Mouse (Mus musculus) lung, postnatal 0 days (tissue): Measurements from ENCODE around the gene Eea1. TPM values are rescaled to one million over a fixed set of nuclear protein-coding genes. Genes with fewer than 3 reads are reported as not detected.

Experiments
- ATAC-seq: fragments of 200-750 bp; cut with Nextera tagmentation; 2 replicates; pipeline ENCODE4 v1.8.0; 2017; ENCODE audit warnings: moderate library complexity
- DNase-seq: peaks from one replicate; pipeline ENCODE4 v3.0.0-alpha.2; 2016; ENCODE audit warnings: low spot score
- H3K27ac ChIP-seq: fragments of 300-500 bp; sonication (generic); 2 replicates; pipeline ENCODE4 v1.5.1; 2014; ENCODE audit warnings: antibody characterized with exemption, mild to moderate bottlenecking, low read length, mixed read lengths
- H3K27me3 ChIP-seq: fragments of 300-500 bp; sonication (generic); replicated peaks from 2 replicates; pipeline ENCODE4 v1.6.1; 2014; ENCODE audit warnings: low read length, mixed read lengths; ENCODE audit not compliant: insufficient read depth
- H3K36me3 ChIP-seq: fragments of 300-500 bp; sonication (generic); 2 replicates; pipeline ENCODE4 v1.6.1; 2014; ENCODE audit warnings: low read length, mixed read lengths; ENCODE audit not compliant: insufficient read depth
- H3K4me1 ChIP-seq: fragments of 300-500 bp; sonication (generic); 2 replicates; pipeline ENCODE4 v1.6.1; 2014; ENCODE audit warnings: antibody characterized with exemption, low read depth, low read length, mixed read lengths; ENCODE audit not compliant: insufficient read depth
- H3K4me2 ChIP-seq: fragments of 300-500 bp; sonication (generic); replicated peaks from 2 replicates; pipeline ENCODE4 v1.6.1; 2014; ENCODE audit warnings: low read depth, mild to moderate bottlenecking, low read length, moderate library complexity, mixed read lengths
- H3K4me3 ChIP-seq: fragments of 300-500 bp; sonication (generic); 2 replicates; pipeline ENCODE4 v1.5.1; 2014; ENCODE audit warnings: low read depth, low read length
- H3K9ac ChIP-seq: fragments of 300-500 bp; sonication (generic); replicated peaks from 2 replicates; pipeline ENCODE4 v1.6.1; 2014; ENCODE audit warnings: low read depth, mild to moderate bottlenecking
- H3K9me3 ChIP-seq: fragments of 300-500 bp; sonication (generic); 2 replicates; pipeline ENCODE4 v1.6.1; 2016; ENCODE audit warnings: low read length, mixed read lengths
- CTCF ChIP-seq: IDR thresholded peaks from 2 replicates; pipeline ENCODE4 v1.5.1; 2016; ENCODE audit warnings: antibody characterized with exemption, mild to moderate bottlenecking
- EP300 ChIP-seq: IDR thresholded peaks from 2 replicates; pipeline ENCODE4 v1.6.1; 2016; ENCODE audit warnings: antibody characterized with exemption, mild to moderate bottlenecking, control low read depth
- WGBS: fragments of 180-500 bp; shearing (Covaris S2); extraction: QIAGEN DNeasy Blood & Tissue Kit; methylation state at CpG from one replicate; pipeline ENCODE4 v1.1.7; 2014; 5-methylcytosine and 5-hydroxymethylcytosine counted together
- polyA plus RNA-seq: library from polyadenylated mRNA; unstranded; fragments of >200 nt; fragmentation: Nextera tagmentation; extraction: Ambion mirVana; gene quantifications from 2 replicates; pipeline ENCODE4 v1.2.1, GENCODE M21; 2015

The Eea1 gene
- polyA plus RNA-seq, 1 experiment from 2014 or later: 27.5 TPM

GRCm38 (mm10) chr10:95894856-95895386 lies 45.5 kb upstream of the Eea1 start:
- Histone ChIP-seq H3K4me3 (peak overlapping the region; percentile 28), H3K27me3 (no peaks in the 10 kb centered on the region), H3K9ac (peak overlapping the region; percentile 23; the same call in 1 of the 2 replicates), H3K36me3 (no peaks in the 10 kb centered on the region), H3K4me1 (no peaks in the 10 kb centered on the region), H3K27ac (no peak overlapping the region), H3K9me3 (no peaks in the 10 kb centered on the region), H3K4me2 (peak overlapping the region; percentile 54)
- ATAC-seq (peak; percentile 87), DNase-seq (peak; percentile 87)
- TF ChIP-seq EP300 (no peak), CTCF (peak; percentile 87)
- 38% methylated on average over 10 of the region's 10 CpGs for whole genome bisulfite sequencing

GRCm38 (mm10) chr10:95898471-95899154 lies 41.8 kb upstream of the Eea1 start:
- Histone ChIP-seq H3K9me3 (no peaks in the 10 kb centered on the region), H3K27me3 (no peaks in the 10 kb centered on the region), H3K27ac (no peak overlapping the region), H3K4me3 (no peak overlapping the region), H3K36me3 (no peaks in the 10 kb centered on the region), H3K4me2 (no peak overlapping the region), H3K4me1 (no peaks in the 10 kb centered on the region), H3K9ac (no peak overlapping the region)
- ATAC-seq (no peak), DNase-seq (peak; percentile 51)
- 56% methylated on average over 5 of the region's 5 CpGs for WGBS
- TF ChIP-seq CTCF: peak; percentile 91
- TF ChIP-seq EP300: no peak

GRCm38 (mm10) chr10:95904668-95905067 lies 35.8 kb upstream of the Eea1 start:
- 72% methylated on average over 6 of the region's 6 CpGs for WGBS
- Histone ChIP-seq H3K9ac (no peak overlapping the region), H3K36me3 (no peaks in the 10 kb centered on the region), H3K27me3 (no peaks in the 10 kb centered on the region), H3K9me3 (no peaks in the 10 kb centered on the region), H3K4me1 (no peaks in the 10 kb centered on the region), H3K27ac (no peak overlapping the region), H3K4me2 (no peak overlapping the region), H3K4me3 (no peak overlapping the region)
- no peak for ATAC-seq
- DNase-seq: no peak
- TF ChIP-seq EP300 (no peak), CTCF (no peak)

- 93% methylated on average over 4 of the region's 4 CpGs for WGBS
- ATAC-seq (no peak), DNase-seq (no peak)
- no peak for TF ChIP-seq EP300
- no peak for TF ChIP-seq CTCF
- H3K9ac ChIP-seq: no peak overlapping the region
- H3K4me1 ChIP-seq: no peaks in the 10 kb centered on the region
- H3K4me2 ChIP-seq: no peak overlapping the region
- H3K27ac ChIP-seq: no peak overlapping the region
- no peaks in the 10 kb centered on the region for H3K27me3 ChIP-seq
- H3K36me3 ChIP-seq: no peaks in the 10 kb centered on the region
- H3K4me3 ChIP-seq: no peak overlapping the region
- no peaks in the 10 kb centered on the region for H3K9me3 ChIP-seq
These were observed 31.1 kb upstream of the Eea1 start for GRCm38 (mm10) chr10:95909246-95909909.

GRCm38 (mm10) chr10:95911016-95911415 lies 29.4 kb upstream of the Eea1 start:
- ATAC-seq (no peak), DNase-seq (no peak)
- Histone ChIP-seq H3K4me3 (no peak overlapping the region), H3K27ac (no peak overlapping the region), H3K27me3 (no peaks in the 10 kb centered on the region), H3K36me3 (no peaks in the 10 kb centered on the region), H3K9ac (no peak overlapping the region), H3K9me3 (no peaks in the 10 kb centered on the region), H3K4me1 (no peaks in the 10 kb centered on the region), H3K4me2 (no peak overlapping the region)
- TF ChIP-seq EP300: no peak
- no peak for TF ChIP-seq CTCF
- 65% methylated on average over 5 of the region's 5 CpGs for WGBS

GRCm38 (mm10) chr10:95914434-95915174 lies 25.8 kb upstream of the Eea1 start:
- H3K27me3 ChIP-seq: no peaks in the 10 kb centered on the region
- no peak overlapping the region for H3K4me3 ChIP-seq
- H3K4me1 ChIP-seq: no peaks in the 10 kb centered on the region; the same call in 1 of the 2 replicates
- DNase-seq: no peak
- ATAC-seq: no peak
- WGBS: 89% methylated on average over 5 of the region's 5 CpGs
- H3K36me3 ChIP-seq: no peaks in the 10 kb centered on the region
- H3K4me2 ChIP-seq: no peak overlapping the region
- H3K9me3 ChIP-seq: no peaks in the 10 kb centered on the region
- H3K27ac ChIP-seq: no peak overlapping the region
- H3K9ac ChIP-seq: no peak overlapping the region
- TF ChIP-seq EP300: no peak
- TF ChIP-seq CTCF: no peak
